Mouse (Mus musculus): Measurements from ENCODE around the gene Cavin3. TPM values are rescaled to one million over a fixed set of nuclear protein-coding genes. Genes with fewer than 3 reads are reported as not detected.
"Not testable (repeated sequence)": the region's sequence is repeated elsewhere in the genome, so short reads cannot be mapped to it uniquely, and the experiment has no call there.

Gene Cavin3
- polyA plus RNA-seq, 1 experiment from 2014 or later, result 67.0 TPM

GRCm38 (mm10) chr7:105477841-105478240, 4.3 kb downstream of the Cavin3 start:
- DNase-seq (ENCODE audit: low spot score), result peak; percentile 86

GRCm38 (mm10) chr7:105477433-105477700, 4.7 kb downstream of the Cavin3 start:
- Histone ChIP-seq H3K4me1 (peaks cover 34% of the 10 kb centered on the region), H3K27me3 (ENCODE audit: insufficient read depth, poor library complexity, severe bottlenecking) (no peaks in the 10 kb centered on the region; the same call in 1 of the 2 replicates), H3K9me3 (no peaks in the 10 kb centered on the region), H3K27ac (peak overlapping the region; percentile 53; the same call in 1 of the 2 replicates), H3K36me3 (no peaks in the 10 kb centered on the region), H3K4me3 (no peak overlapping the region)
- 89% methylated on average over 1 of the region's 1 CpGs for WGBS
- DNase-seq (ENCODE audit: low spot score), result no peak

More at GRCm38 (mm10) chr7:105477841-105478240, 4.3 kb downstream of the Cavin3 start:
- H3K4me3 ChIP-seq, result no peak overlapping the region
- no peaks in the 10 kb centered on the region for H3K9me3 ChIP-seq
- H3K27ac ChIP-seq, result peak overlapping the region; percentile 53; the same call in 1 of the 2 replicates
- 64% methylated on average over 3 of the region's 3 CpGs for WGBS
- no peaks in the 10 kb centered on the region; the same call in 1 of the 2 replicates for H3K27me3 ChIP-seq (ENCODE audit: insufficient read depth, poor library complexity, severe bottlenecking)
- H3K4me1 ChIP-seq, result peaks cover 37% of the 10 kb centered on the region
- no peaks in the 10 kb centered on the region for H3K36me3 ChIP-seq

DNA sequence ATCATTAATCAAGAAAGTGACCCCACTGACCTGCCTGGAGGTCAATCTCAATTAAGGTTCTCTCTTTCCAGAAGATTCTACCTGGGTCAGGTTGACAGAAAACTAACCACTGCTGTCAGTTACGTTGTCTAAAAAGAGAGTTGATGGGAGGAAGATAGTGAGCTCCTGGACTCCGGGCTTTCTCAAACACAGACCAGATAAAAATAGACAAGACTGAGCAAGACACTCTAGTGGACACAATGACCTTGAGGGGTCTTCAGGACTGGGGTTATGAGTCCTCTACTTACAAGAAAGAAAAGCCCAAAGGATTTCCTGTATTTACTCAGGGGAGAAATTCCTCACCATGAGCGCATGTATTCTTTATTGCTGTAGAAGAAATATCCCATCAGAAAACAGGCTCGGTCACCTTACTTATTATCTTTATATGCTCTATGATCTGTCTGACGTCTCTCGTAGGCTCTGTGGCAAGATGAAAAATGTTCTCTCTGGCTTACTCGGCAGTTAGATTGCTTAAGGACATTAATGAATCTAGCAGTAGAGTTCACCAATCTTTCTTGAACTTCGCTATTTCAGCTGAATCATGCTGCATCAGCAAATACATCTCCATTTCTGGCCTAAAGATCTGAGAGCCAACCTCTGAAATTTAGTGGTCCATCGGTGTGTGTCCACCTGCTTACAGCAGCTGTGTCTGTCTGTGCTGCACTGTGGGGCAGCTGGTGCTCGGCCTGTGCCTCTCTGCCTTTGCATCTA, 5.2 kb downstream of the Cavin3 start:
- H3K4me1 ChIP-seq, result peaks cover 29% of the 10 kb centered on the region
- H3K36me3 ChIP-seq, result no peaks in the 10 kb centered on the region
- H3K9me3 ChIP-seq, result no peaks in the 10 kb centered on the region
- H3K4me3 ChIP-seq, result no peak overlapping the region
- 72% methylated on average over 10 of the region's 10 CpGs for WGBS
- no peak for DNase-seq (ENCODE audit: low spot score)
- no peaks in the 10 kb centered on the region; the same call in 1 of the 2 replicates for H3K27me3 ChIP-seq (ENCODE audit: insufficient read depth, poor library complexity, severe bottlenecking)
- no peak overlapping the region for H3K27ac ChIP-seq

GRCm38 (mm10) chr7:105475396-105475949, 6.6 kb downstream of the Cavin3 start:
- no peak overlapping the region for H3K27ac ChIP-seq
- 54% methylated on average over 7 of the region's 7 CpGs for WGBS
- H3K9me3 ChIP-seq, result no peaks in the 10 kb centered on the region
- H3K4me3 ChIP-seq, result no peak overlapping the region
- peaks cover 15% of the 10 kb centered on the region for H3K4me1 ChIP-seq
- no peaks in the 10 kb centered on the region for H3K36me3 ChIP-seq
- no peak for DNase-seq (ENCODE audit: low spot score)
- H3K27me3 ChIP-seq (ENCODE audit: insufficient read depth, poor library complexity, severe bottlenecking), result no peaks in the 10 kb centered on the region; the same call in 1 of the 2 replicates

DNA sequence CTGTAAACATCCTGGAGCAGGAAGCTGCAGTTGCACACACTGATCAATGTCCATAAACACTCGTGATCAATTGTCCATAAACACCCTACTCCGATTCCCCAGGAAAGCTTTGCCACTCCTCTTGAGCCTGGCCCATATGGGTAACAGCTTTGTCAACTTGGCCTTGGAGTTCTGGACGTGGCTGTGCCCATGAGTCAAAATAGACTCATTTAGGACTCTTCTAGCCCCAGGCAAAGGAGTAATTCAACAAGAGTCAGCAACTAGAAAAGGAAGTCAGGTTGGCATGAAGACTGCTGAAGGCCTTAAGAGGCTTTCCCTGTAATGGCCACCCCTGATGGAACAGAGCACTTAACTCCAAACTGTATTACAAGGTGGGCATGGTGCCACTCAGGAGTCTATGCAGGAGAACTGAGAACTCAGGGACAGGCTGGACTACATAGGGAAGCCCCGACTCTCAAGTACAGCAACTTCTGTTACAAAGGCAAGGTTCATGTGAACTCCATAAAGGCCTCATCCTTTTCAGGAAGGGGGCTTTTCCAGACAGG, 7.3 kb downstream of the Cavin3 start:
- H3K4me3 ChIP-seq, result no peak overlapping the region
- H3K27ac ChIP-seq, result no peak overlapping the region
- no peaks in the 10 kb centered on the region; the same call in 1 of the 2 replicates for H3K27me3 ChIP-seq (ENCODE audit: insufficient read depth, poor library complexity, severe bottlenecking)
- peaks cover 11% of the 10 kb centered on the region; the same call in 1 of the 2 replicates for H3K4me1 ChIP-seq
- no peaks in the 10 kb centered on the region for H3K36me3 ChIP-seq
- WGBS, result 82% methylated on average over 4 of the region's 4 CpGs
- no peaks in the 10 kb centered on the region for H3K9me3 ChIP-seq
- DNase-seq (ENCODE audit: low spot score), result no peak

DNA sequence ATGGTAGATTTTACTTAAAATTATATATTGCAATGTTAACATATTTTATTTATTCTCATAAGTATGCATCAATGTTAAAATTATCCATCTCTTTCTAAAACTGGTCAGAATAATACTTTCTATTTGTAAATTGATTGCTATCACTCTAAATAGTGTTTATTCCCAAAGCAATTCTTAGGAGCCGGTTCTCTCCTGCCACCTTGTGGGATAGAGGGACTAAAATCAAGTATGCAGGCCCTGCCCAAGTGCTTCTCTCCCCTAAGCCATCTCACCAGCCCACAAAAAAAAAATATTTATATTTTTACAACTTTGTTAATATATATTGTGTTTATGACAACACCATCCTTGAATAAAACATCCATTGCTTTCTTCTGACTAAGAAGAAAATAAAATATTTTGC, 9.5 kb downstream of the Cavin3 start:
- H3K4me1 ChIP-seq, result peaks cover 6% of the 10 kb centered on the region; the same call in 1 of the 2 replicates
- H3K9me3 ChIP-seq, result no peaks in the 10 kb centered on the region
- DNase-seq (ENCODE audit: low spot score), result no peak
- H3K36me3 ChIP-seq, result no peaks in the 10 kb centered on the region
- no peak overlapping the region for H3K27ac ChIP-seq
- no peaks in the 10 kb centered on the region for H3K27me3 ChIP-seq (ENCODE audit: insufficient read depth, poor library complexity, severe bottlenecking)
- no peak overlapping the region for H3K4me3 ChIP-seq
- 51% methylated on average over 1 of the region's 1 CpGs for WGBS

DNA sequence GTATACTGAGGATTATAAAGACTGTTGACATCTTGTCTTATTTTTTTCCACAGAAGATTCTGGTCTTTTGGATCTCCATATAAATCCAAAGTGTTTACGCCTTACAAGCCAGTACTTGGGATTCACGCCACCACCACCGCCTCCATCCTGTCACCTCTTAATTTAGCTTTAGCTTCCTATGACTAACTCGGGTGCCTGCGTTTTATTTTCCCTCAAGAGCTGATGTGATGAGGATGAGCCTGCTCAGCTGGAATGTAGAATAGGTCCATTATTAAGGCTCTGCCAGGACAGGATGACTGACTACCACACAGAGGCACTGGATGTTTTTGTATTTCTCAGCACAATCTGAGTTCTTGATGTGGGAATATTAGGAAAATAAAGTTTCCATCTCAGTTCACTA, 16.6 kb downstream of the Cavin3 start:
- H3K27me3 ChIP-seq (ENCODE audit: insufficient read depth, poor library complexity, severe bottlenecking); H3K4me3 ChIP-seq; H3K27ac ChIP-seq; DNase-seq (ENCODE audit: low spot score); H3K9me3 ChIP-seq; H3K36me3 ChIP-seq; H3K4me1 ChIP-seq: not testable (repeated sequence)
- 77% methylated on average over 5 of the region's 5 CpGs for WGBS

DNA sequence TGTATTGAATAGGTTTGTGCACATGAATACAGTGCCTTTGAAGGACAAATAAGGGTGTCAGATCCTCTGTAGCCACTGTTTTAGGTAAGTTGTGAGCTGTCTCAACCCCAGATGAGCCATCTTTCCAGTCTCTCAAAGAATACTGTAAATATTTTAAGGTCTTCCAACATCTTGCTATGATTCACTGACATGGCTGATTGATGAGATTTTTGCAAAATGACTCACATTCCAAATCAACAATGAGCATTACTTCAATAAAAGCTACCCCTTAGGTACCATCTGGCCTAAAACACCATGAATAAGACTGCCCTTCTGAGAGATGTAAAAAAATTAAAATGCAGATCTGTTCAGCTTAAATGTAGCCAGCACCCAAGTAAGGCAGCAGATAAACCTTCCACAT, 23.6 kb downstream of the Cavin3 start:
- Histone ChIP-seq H3K4me3 (no peak overlapping the region), H3K36me3 (no peaks in the 10 kb centered on the region), H3K4me1 (no peaks in the 10 kb centered on the region)

DNA sequence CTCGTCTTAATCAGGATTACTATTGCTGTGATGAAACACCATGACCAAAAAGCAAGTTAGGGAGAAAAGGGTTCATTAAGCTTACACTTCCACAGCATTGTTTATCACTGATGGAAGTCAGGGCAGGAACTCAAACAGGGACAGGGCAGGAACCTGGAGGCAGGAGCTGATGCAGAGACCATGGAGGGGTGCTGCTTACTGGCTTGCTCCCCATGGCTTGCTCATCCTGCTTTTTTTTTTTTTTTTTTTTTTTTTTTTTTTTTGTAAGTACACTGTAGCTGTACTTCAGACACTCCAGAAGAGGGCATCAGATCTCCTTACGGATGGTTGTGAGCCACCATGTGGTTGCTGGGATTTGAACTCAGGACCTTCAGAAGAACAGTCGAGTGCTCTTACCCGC, 28.8 kb downstream of the Cavin3 start:
- not testable (repeated sequence) for H3K36me3 ChIP-seq; DNase-seq (ENCODE audit: low spot score); H3K27me3 ChIP-seq (ENCODE audit: insufficient read depth, poor library complexity, severe bottlenecking); H3K9me3 ChIP-seq; H3K27ac ChIP-seq; H3K4me1 ChIP-seq; H3K4me3 ChIP-seq
- WGBS, result 74% methylated on average over 4 of the region's 4 CpGs

More for the DNA sequence above, 23.6 kb downstream of the Cavin3 start:
- Histone ChIP-seq H3K9me3 (no peaks in the 10 kb centered on the region), H3K27me3 (ENCODE audit: insufficient read depth, poor library complexity, severe bottlenecking) (no peaks in the 10 kb centered on the region), H3K27ac (no peak overlapping the region)
- no peak for DNase-seq (ENCODE audit: low spot score)

GRCm38 (mm10) chr7:105445076-105445475, 37.0 kb downstream of the Cavin3 start:
- DNase-seq (ENCODE audit: low spot score), result no peak
- Histone ChIP-seq H3K4me1 (no peaks in the 10 kb centered on the region), H3K27ac (no peak overlapping the region), H3K4me3 (no peak overlapping the region), H3K27me3 (ENCODE audit: insufficient read depth, poor library complexity, severe bottlenecking) (no peaks in the 10 kb centered on the region), H3K9me3 (no peaks in the 10 kb centered on the region), H3K36me3 (no peaks in the 10 kb centered on the region)
- 73% methylated on average over 3 of the region's 3 CpGs for WGBS

- no peaks in the 10 kb centered on the region for H3K27me3 ChIP-seq (ENCODE audit: insufficient read depth, poor library complexity, severe bottlenecking)
- H3K36me3 ChIP-seq, result no peaks in the 10 kb centered on the region
- DNase-seq (ENCODE audit: low spot score), result no peak
- 0 out of 2 replicates have a peak, but pooled peaks cover 4% of the 10 kb centered on the region for H3K4me1 ChIP-seq
- 46% methylated on average over 4 of the region's 4 CpGs for WGBS
- H3K4me3 ChIP-seq, result no peak overlapping the region
- H3K9me3 ChIP-seq, result no peaks in the 10 kb centered on the region
- no peak overlapping the region for H3K27ac ChIP-seq
Measured at GRCm38 (mm10) chr7:105441426-105441825, 40.7 kb downstream of the Cavin3 start.

DNA sequence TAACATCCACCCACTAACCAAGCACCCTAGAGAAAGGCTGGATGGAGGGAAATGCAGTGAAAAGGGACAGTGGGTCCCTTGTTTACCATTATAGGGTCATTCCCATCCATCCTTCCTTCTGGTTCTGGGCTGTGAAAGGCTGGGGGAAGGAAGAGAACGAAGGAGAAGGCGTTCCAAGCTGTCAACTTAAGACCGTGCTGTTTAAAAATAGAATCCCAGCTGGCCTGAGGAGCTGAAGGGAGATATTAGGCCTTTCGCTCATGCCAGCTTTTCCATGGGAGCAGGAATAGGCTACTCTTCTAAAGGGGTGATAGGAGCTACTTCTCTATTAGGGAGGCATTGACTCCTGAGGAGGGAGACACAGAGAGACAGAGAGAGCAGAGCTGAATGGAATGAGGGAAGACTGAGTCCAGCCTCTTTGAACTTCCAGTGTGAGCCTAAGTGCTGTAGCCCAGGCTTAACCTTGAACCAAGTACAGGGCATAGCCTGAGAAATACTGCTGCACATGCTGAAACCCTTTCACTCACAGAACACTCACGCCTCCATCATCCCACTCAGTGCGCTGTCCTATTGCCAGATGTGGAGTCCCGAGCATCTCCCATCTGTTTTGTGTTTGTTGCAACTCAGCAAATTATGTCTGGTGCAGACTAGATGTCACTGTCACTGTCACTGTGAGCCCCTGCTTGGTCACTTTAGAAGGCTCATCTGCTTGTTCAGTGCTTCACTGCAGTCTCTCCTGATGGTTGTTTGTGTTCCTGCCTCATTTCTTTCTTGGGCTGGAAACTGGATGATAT, 43.9 kb downstream of the Cavin3 start:
- no peak overlapping the region for H3K4me3 ChIP-seq
- H3K9me3 ChIP-seq, result no peaks in the 10 kb centered on the region
- 57% methylated on average over 7 of the region's 7 CpGs for WGBS
- DNase-seq (ENCODE audit: low spot score), result no peak
- H3K36me3 ChIP-seq, result no peaks in the 10 kb centered on the region
- no peaks in the 10 kb centered on the region for H3K27me3 ChIP-seq (ENCODE audit: insufficient read depth, poor library complexity, severe bottlenecking)
- no peak overlapping the region for H3K27ac ChIP-seq
- H3K4me1 ChIP-seq, result 0 out of 2 replicates have a peak, but pooled peaks cover 4% of the 10 kb centered on the region

DNA sequence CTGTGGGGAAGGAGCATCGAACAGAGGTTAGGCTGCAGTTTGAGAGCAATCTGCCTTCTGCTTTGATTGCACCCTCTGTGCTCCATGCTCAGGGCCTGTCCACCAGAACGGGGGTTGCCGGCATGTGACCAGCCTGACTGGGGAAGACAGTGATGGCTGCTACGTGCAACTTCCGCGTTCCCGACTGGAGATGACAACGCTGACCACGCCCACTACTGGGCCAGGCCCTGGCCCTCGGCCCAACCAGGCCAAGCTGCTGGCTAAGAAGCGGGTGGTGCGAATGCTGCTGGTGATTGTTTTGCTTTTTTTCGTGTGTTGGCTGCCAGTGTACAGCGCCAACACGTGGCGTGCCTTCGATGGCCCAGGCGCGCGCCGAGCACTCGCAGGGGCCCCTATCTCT, 47.3 kb downstream of the Cavin3 start:
- Histone ChIP-seq H3K4me1 (0 out of 2 replicates have a peak, but pooled peaks cover 4% of the 10 kb centered on the region), H3K4me3 (no peak overlapping the region), H3K27me3 (ENCODE audit: insufficient read depth, poor library complexity, severe bottlenecking) (peaks cover 18% of the 10 kb centered on the region; the same call in 1 of the 2 replicates), H3K36me3 (no peaks in the 10 kb centered on the region), H3K9me3 (no peaks in the 10 kb centered on the region), H3K27ac (no peak overlapping the region)
- no peak for DNase-seq (ENCODE audit: low spot score)
- WGBS, result 67% methylated on average over 22 of the region's 22 CpGs

All from heart, embryonic 10.5 days (tissue).